19 mouse cellular contexts compared by ENCODE assay signal in the genomic region with DNA sequence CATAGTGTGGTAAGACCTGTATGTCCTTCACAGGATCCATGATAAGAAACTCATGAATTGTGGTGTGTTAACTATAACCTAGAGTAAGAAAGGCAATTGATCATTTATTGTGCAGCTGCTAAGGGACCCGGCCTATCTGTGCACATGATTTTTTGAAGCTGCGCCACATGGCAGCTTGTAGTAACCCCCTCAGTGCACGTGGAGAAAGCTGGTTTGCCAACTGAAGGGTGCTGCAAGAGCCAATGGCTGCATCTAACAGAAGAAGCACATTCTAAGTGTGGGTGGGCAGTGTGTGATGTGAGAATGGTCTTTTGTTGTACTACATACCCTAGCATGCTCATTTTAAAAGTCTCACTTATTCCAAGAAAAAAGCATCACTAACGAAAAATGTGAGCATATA.
DNase-seq lines count a peak whose midpoint lies in the region; ATAC-seq and TF ChIP-seq lines count a peak whose summit lies in the region.
"Had no signal": no experiment of that assay in that cellular context is flagged by ENCODE, and none has a peak within 500 bp of the region (broad histone marks: within the 10 kb centered on the region; RNA-seq: fewer than 3 reads in every experiment).

No protein-coding gene starts in this region.

- peaks cover 40% of the 10 kb centered on the region for H3K4me1 ChIP-seq in forebrain, embryonic 13.5 days
- H3K4me1 ChIP-seq in forebrain, embryonic 10.5 days = peaks cover 42% of the 10 kb centered on the region
- H3K4me1 ChIP-seq in neural tube, embryonic 13.5 days (replicated peaks) = peaks cover 29% of the 10 kb centered on the region
- peaks cover 13% of the 10 kb centered on the region; the same call in 1 of the 2 replicates for H3K4me1 ChIP-seq in forebrain, postnatal 0 days (ENCODE audit: insufficient read depth)
- H3K4me1 ChIP-seq in neural tube, embryonic 15.5 days = peaks cover 17% of the 10 kb centered on the region
- H3K4me1 ChIP-seq: embryonic facial prominence, embryonic 13.5 days had no signal

- no peak for TF ChIP-seq CTCF in forebrain, postnatal 0 days (IDR thresholded peaks at IDR 0.05; ENCODE audit: low read depth)

- no peaks in the 10 kb centered on the region for H3K27me3 ChIP-seq in forebrain, embryonic 13.5 days
- H3K27me3 ChIP-seq in forebrain, embryonic 10.5 days (ENCODE audit: poor library complexity, severe bottlenecking) = no peaks in the 10 kb centered on the region
- no peaks in the 10 kb centered on the region for H3K27me3 ChIP-seq in neural tube, embryonic 13.5 days
- no peaks in the 10 kb centered on the region for H3K27me3 ChIP-seq in forebrain, postnatal 0 days (ENCODE audit: insufficient read depth, low read length)
- H3K27me3 ChIP-seq in neural tube, embryonic 15.5 days (replicated peaks) = no peaks in the 10 kb centered on the region
- H3K27me3 ChIP-seq: embryonic facial prominence, embryonic 13.5 days; limb, embryonic 13.5 days had no signal

- no peak overlapping the region for H3K4me3 ChIP-seq in forebrain, embryonic 13.5 days
- no peak overlapping the region for H3K4me3 ChIP-seq in forebrain, embryonic 10.5 days
- no peak overlapping the region for H3K4me3 ChIP-seq in neural tube, embryonic 13.5 days
- H3K4me3 ChIP-seq in forebrain, postnatal 0 days (ENCODE audit: low read depth, low read length) = no peak overlapping the region
- H3K4me3 ChIP-seq in neural tube, embryonic 15.5 days (replicated peaks) = no peak overlapping the region
- H3K4me3 ChIP-seq: embryonic facial prominence, embryonic 13.5 days; layer of hippocampus, adult 2 months; limb, embryonic 13.5 days; myocyte had no signal

- no peak for DNase-seq in forebrain, embryonic 10.5 days (ENCODE audit: extremely low spot score, low spot score)
- DNase-seq in neural tube, embryonic 10.5 days (ENCODE audit: extremely low spot score, low spot score) = no peak
- peak; percentile 77 for DNase-seq in forebrain, postnatal 0 days
- no peak for DNase-seq in left cerebral cortex, adult 8-10 months (ENCODE audit: low spot score in 2 of 2)
- DNase-seq in spleen, postnatal 10 days (ENCODE audit: low spot score in 2 of 2) = no peak
- DNase-seq: adrenal gland, adult 8-10 months; cerebellum, adult 11-12 months; heart, postnatal 4 days; kidney, adult 11 months; kidney, postnatal 10 days; thymus, postnatal 4 days had no signal

- no peak overlapping the region for H3K4me2 ChIP-seq in forebrain, embryonic 13.5 days
- H3K4me2 ChIP-seq in neural tube, embryonic 13.5 days = no peak overlapping the region
- no peak overlapping the region for H3K4me2 ChIP-seq in forebrain, postnatal 0 days (ENCODE audit: low read depth)
- no peak overlapping the region for H3K4me2 ChIP-seq in neural tube, embryonic 15.5 days
- H3K4me2 ChIP-seq: embryonic facial prominence, embryonic 13.5 days; limb, embryonic 13.5 days had no signal

- no peaks in the 10 kb centered on the region for H3K9me3 ChIP-seq in forebrain, embryonic 13.5 days (replicated peaks)
- H3K9me3 ChIP-seq in forebrain, embryonic 10.5 days = no peaks in the 10 kb centered on the region
- H3K9me3 ChIP-seq in neural tube, embryonic 13.5 days = no peaks in the 10 kb centered on the region
- H3K9me3 ChIP-seq in forebrain, postnatal 0 days (ENCODE audit: low read length) = no peaks in the 10 kb centered on the region
- no peaks in the 10 kb centered on the region for H3K9me3 ChIP-seq in neural tube, embryonic 15.5 days (replicated peaks)
- H3K9me3 ChIP-seq: embryonic facial prominence, embryonic 13.5 days; limb, embryonic 13.5 days had no signal

- ATAC-seq in forebrain, embryonic 13.5 days = peak; percentile 59; the same call in 1 of the 2 replicates
- ATAC-seq in neural tube, embryonic 13.5 days (ENCODE audit: low read depth) = no peak
- ATAC-seq in forebrain, postnatal 0 days = peak; percentile 87
- no peak for ATAC-seq in neural tube, embryonic 15.5 days (ENCODE audit: low FRiP score)

- no peak overlapping the region for H3K9ac ChIP-seq in forebrain, embryonic 13.5 days
- no peak overlapping the region for H3K9ac ChIP-seq in neural tube, embryonic 13.5 days
- H3K9ac ChIP-seq in forebrain, postnatal 0 days = no peak overlapping the region
- no peak overlapping the region for H3K9ac ChIP-seq in neural tube, embryonic 15.5 days (replicated peaks)
- H3K9ac ChIP-seq: embryonic facial prominence, embryonic 13.5 days; limb, embryonic 13.5 days; liver, embryonic 14.5 days had no signal

- 64% methylated on average over 4 of the region's 4 CpGs for WGBS in forebrain, embryonic 13.5 days
- 83% methylated on average over 4 of the region's 4 CpGs for WGBS in forebrain, embryonic 10.5 days
- 61% methylated on average over 4 of the region's 4 CpGs for WGBS in neural tube, embryonic 13.5 days
- 42% methylated on average over 4 of the region's 4 CpGs for WGBS in forebrain, postnatal 0 days
- 60% methylated on average over 4 of the region's 4 CpGs for WGBS in neural tube, embryonic 15.5 days

- H3K36me3 ChIP-seq in forebrain, embryonic 13.5 days (ENCODE audit: poor library complexity, severe bottlenecking) = no peaks in the 10 kb centered on the region
- no peaks in the 10 kb centered on the region for H3K36me3 ChIP-seq in forebrain, embryonic 10.5 days (replicated peaks)
- H3K36me3 ChIP-seq in neural tube, embryonic 13.5 days = no peaks in the 10 kb centered on the region
- no peaks in the 10 kb centered on the region for H3K36me3 ChIP-seq in forebrain, postnatal 0 days (ENCODE audit: insufficient read depth)
- H3K36me3 ChIP-seq in neural tube, embryonic 15.5 days = no peaks in the 10 kb centered on the region
- H3K36me3 ChIP-seq: embryonic facial prominence, embryonic 13.5 days; limb, embryonic 13.5 days had no signal

- H3K27ac ChIP-seq in forebrain, embryonic 13.5 days = peak overlapping the region; percentile 83
- no peak overlapping the region for H3K27ac ChIP-seq in forebrain, embryonic 10.5 days
- 0 out of 2 replicates have a peak overlapping the region, but pooled peaks have one; percentile 23 for H3K27ac ChIP-seq in neural tube, embryonic 13.5 days (replicated peaks)
- H3K27ac ChIP-seq in forebrain, postnatal 0 days (ENCODE audit: low read depth, low read length) = peak overlapping the region; percentile 75
- H3K27ac ChIP-seq in neural tube, embryonic 15.5 days (replicated peaks) = 0 out of 2 replicates have a peak overlapping the region, but pooled peaks have one; percentile 18
- H3K27ac ChIP-seq: embryonic facial prominence, embryonic 13.5 days; layer of hippocampus, adult 2 months; limb, embryonic 13.5 days; liver, embryonic 14.5 days had no signal

Comparison
In these comparisons a context has a peak if more than half of its experiments do, and no peak if none do; other contexts are left out.
1. ATAC-seq: peak in forebrain, embryonic 13.5 days (single experiment) and forebrain, postnatal 0 days (single experiment); none in neural tube, embryonic 13.5 days (single experiment) and neural tube, embryonic 15.5 days (single experiment).